Mouse (Mus musculus): ENCODE data around the gene Sap18.
"Not testable (repeated sequence)": the region's sequence is repeated elsewhere in the genome, so short reads cannot be mapped to it uniquely, and the experiment has no call there.

Sap18 gene

DNA sequence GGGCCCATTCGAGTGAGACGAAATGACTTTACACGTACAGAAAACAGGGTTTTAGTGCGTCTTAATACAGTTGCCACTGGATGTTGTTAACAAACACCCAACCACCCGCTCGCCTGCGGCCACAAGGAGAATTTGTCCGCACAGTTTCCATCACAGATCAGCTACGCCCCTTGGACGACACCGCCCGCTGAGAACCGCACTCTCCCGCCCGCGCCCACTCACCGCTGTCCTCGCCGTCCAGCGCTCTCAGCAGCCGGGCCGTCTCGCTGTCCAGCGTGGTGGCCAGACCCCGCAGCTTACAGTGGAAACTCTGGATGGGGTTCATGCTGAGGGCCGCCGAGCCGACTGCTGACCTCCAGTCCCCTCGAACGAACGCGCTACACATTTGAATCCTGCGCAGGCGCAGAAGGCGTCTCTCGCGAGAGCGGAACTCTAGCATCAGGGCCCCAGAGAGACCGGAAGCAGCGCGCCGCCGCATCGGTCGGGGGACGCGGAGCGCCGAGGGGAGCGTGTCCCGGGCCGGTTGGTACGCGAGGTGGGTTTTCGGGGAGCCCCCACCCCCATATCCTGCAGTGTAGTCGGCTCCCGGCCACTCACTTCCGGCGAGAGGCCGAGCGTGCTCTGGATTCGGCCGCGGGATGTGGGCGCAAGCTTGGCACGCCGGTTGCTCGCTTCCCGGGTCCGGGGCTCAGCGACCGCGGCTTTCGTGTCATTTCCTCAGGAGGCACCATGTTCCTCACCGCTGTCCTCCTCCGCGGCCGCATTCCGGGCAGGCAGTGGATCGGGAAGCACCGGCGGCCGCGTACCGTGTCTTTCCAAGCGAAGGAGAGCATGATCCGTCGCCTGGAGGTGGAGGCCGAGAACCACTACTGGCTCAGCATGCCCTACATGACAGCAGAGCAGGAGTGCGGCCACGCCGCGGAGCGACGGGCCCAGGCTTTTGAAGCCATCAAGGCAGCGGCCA is 28.1 kb downstream of the Sap18 start, which contains the start of the genes Ska3 and Mrpl57:
Gene Ska3 (minus strand): TSS at position 398 of the 964 bp plus-strand sequence.
Gene Mrpl57 (plus strand): TSS at position 447 of the 964 bp plus-strand sequence.
- peak; percentile 96 for DNase-seq (ENCODE audit: extremely low spot score)

DNA sequence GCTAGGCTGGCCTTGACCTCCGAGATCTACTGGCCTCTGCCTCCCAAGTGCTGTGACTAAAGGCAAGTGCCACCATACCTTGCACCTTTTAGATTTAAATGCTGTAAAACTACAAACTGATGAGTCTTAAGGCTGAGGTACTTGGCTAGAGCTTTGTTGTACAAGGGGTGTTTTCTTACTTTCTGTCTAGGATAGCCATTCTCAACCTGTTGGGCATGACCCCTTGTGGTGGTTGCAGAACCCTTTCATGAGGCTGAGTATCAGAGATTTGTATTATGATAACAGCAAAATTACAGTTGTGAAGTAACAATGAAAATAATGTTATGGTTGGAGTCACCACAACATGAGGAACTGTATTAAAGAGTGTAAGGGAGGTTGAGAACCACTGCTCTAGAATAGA is 29.3 kb downstream of the Sap18 start:
- DNase-seq (ENCODE audit: extremely low spot score) = no peak

DNA sequence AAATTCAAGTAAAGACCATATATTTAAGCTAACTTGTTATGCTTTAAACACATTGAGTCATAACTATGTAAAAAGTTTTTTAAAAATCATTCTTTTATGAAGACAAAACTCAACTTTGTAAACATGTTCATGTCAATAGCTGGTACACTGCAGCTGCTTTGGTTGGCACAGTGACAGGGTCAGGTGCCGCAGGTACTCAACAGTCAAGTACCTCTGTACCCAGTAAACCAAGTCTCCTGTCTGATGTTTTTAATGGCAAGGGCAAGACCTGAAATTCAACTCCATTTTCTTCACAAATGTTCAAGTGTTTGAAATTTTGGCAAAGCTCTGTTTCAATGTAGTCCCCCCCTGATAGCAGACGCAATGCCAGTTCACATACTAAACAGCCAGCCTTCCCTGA is 35.5 kb downstream of the Sap18 start:
- DNase-seq (ENCODE audit: extremely low spot score) = no peak

- DNase-seq (ENCODE audit: extremely low spot score) = no peak
These were observed 37.2 kb downstream of the Sap18 start for GRCm38 (mm10) chr14:57835157-57835556.

GRCm38 (mm10) chr14:57844535-57844934 is 46.6 kb downstream of the Sap18 start:
- no peak for DNase-seq (ENCODE audit: extremely low spot score)

DNA sequence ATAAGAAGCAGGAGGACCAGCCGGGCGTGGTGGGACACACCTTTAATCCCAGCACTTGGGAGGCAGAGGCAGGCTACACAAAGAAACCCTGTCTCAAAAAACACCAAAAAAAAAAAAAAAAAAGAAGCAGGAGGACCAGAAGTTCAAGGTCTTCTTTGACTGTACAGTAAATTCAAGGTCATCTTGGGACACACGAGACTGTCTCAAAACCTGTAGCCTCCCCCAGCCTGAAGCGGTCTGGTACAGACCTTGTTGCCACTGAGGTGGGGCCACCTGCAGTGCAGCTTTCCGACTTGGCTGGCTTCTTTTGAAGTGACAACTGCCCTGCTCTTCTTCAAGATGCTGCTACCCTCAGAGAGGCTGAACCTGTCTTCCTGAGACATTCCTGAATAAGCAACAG is 50.1 kb downstream of the Sap18 start:
- not testable (repeated sequence) for DNase-seq (ENCODE audit: extremely low spot score)

GRCm38 (mm10) chr14:57848646-57849045 is 50.7 kb downstream of the Sap18 start:
- DNase-seq (ENCODE audit: extremely low spot score) = no peak

DNA sequence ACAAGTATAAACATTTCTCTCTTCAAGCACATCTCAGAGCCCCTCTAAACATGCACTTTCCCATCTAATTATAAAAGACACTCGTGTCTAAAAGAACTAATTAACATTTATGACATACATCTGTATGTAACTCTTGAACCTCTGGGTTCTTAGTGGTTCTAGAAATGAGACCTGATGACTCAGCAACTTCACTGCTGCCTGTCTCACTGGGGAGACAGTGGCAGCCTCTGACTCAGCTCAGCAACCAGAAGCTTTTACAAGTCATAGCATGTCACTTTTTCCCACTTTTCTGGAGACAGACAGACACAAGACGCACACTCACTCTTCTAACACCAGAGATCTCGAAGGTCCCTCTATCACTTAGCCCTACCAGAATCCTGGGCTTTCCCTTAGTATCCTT is 52.4 kb downstream of the Sap18 start:
- DNase-seq (ENCODE audit: extremely low spot score) = no peak

- no peak for DNase-seq (ENCODE audit: extremely low spot score)
These were observed 55.0 kb downstream of the Sap18 start for GRCm38 (mm10) chr14:57852961-57853360.

DNA sequence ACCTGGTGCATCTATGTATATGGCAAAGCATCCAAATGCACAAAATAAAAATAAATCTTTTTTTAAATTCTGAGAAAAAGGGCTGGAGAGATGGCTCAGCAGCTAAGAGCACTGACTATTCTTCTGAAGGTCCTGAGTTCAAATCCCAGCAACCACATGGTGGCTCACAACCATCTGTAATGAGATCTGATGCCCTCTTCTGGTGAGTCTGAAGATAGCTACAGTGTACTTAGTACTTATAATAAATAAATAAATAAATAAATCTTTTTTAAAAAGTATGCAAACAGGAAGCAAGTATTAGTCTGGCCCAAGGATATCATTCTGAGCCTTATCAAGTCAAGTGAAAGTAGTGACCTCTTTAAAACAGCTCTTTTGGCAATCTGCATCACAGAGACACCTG is 58.1 kb downstream of the Sap18 start:
- not testable (repeated sequence) for DNase-seq (ENCODE audit: extremely low spot score)
